Mouse (Mus musculus) midbrain, embryonic 10.5 days (tissue): ENCODE data around the gene Stat5a. TPM values are rescaled to one million over a fixed set of nuclear protein-coding genes. Genes with fewer than 3 reads are reported as not detected.

Experiments used
- DNase-seq: peaks from one replicate; pipeline ENCODE4 v3.0.0-alpha.2; 2017; ENCODE audit warnings: low spot score
- H3K27ac ChIP-seq: fragments of 300-500 bp; sonication (generic); replicated peaks from 2 replicates; pipeline ENCODE4 v1.5.1; 2016; ENCODE audit warnings: mild to moderate bottlenecking
- H3K27me3 ChIP-seq: fragments of 300-500 bp; sonication (generic); 2 replicates; pipeline ENCODE4 v1.6.1; 2016; ENCODE audit warnings: low read depth, mild to moderate bottlenecking; ENCODE audit not compliant: poor library complexity, severe bottlenecking
- H3K36me3 ChIP-seq: fragments of 300-500 bp; sonication (generic); 2 replicates; pipeline ENCODE4 v1.6.1; 2016; ENCODE audit warnings: mild to moderate bottlenecking, moderate library complexity
- H3K4me1 ChIP-seq: fragments of 300-500 bp; sonication (generic); 2 replicates; pipeline ENCODE4 v1.6.1; 2016
- H3K4me3 ChIP-seq: fragments of 300-500 bp; sonication (generic); 2 replicates; pipeline ENCODE4 v1.5.1; 2016; ENCODE audit warnings: mild to moderate bottlenecking, moderate library complexity
- H3K9me3 ChIP-seq: fragments of 300-500 bp; sonication (generic); replicated peaks from 2 replicates; pipeline ENCODE4 v1.6.1; 2016; ENCODE audit warnings: mild to moderate bottlenecking
- WGBS: fragments of 180-500 bp; shearing (Covaris S2); methylation state at CpG from one replicate; pipeline ENCODE4 v1.1.7; 2016; 5-methylcytosine and 5-hydroxymethylcytosine counted together
- polyA plus RNA-seq: library from polyadenylated mRNA; unstranded; fragments of >200 nt; fragmentation: Nextera tagmentation; extraction: Ambion mirVana; gene quantifications from 2 replicates; pipeline ENCODE4 v1.2.1, GENCODE M21; 2016

Gene Stat5a
- polyA plus RNA-seq, 1 experiment from 2014 or later, result 1.7 TPM

GRCm38 (mm10) chr11:100823543-100824313, 35.4 kb upstream of the Stat5a start:
- no peaks in the 10 kb centered on the region for H3K9me3 ChIP-seq
- H3K4me3 ChIP-seq, result no peak overlapping the region
- DNase-seq, result no peak
- 83% methylated on average over 8 of the region's 8 CpGs for WGBS
- no peaks in the 10 kb centered on the region for H3K27me3 ChIP-seq
- no peaks in the 10 kb centered on the region for H3K36me3 ChIP-seq
- no peak overlapping the region for H3K27ac ChIP-seq
- H3K4me1 ChIP-seq, result peaks cover 11% of the 10 kb centered on the region

- H3K4me3 ChIP-seq, result no peak overlapping the region
- DNase-seq, result no peak
- WGBS, result 86% methylated on average over 7 of the region's 7 CpGs
- no peaks in the 10 kb centered on the region for H3K27me3 ChIP-seq
- H3K27ac ChIP-seq, result no peak overlapping the region
- H3K36me3 ChIP-seq, result no peaks in the 10 kb centered on the region
- H3K4me1 ChIP-seq, result peaks cover 17% of the 10 kb centered on the region
- no peaks in the 10 kb centered on the region for H3K9me3 ChIP-seq
Observed at GRCm38 (mm10) chr11:100824496-100824895, 34.7 kb upstream of the Stat5a start.

- no peaks in the 10 kb centered on the region for H3K9me3 ChIP-seq
- DNase-seq, result no peak
- H3K4me3 ChIP-seq, result no peak overlapping the region
- H3K27ac ChIP-seq, result no peak overlapping the region
- H3K36me3 ChIP-seq, result no peaks in the 10 kb centered on the region
- 92% methylated on average over 9 of the region's 9 CpGs for WGBS
- peaks cover 22% of the 10 kb centered on the region for H3K4me1 ChIP-seq
- no peaks in the 10 kb centered on the region for H3K27me3 ChIP-seq
Observed at GRCm38 (mm10) chr11:100825451-100825850, 33.7 kb upstream of the Stat5a start.

GRCm38 (mm10) chr11:100826161-100826866, 32.8 kb upstream of the Stat5a start:
- Histone ChIP-seq H3K4me3 (no peak overlapping the region), H3K27me3 (no peaks in the 10 kb centered on the region), H3K9me3 (no peaks in the 10 kb centered on the region), H3K27ac (no peak overlapping the region), H3K36me3 (no peaks in the 10 kb centered on the region), H3K4me1 (peaks cover 22% of the 10 kb centered on the region)
- WGBS, result 93% methylated on average over 13 of the region's 13 CpGs
- DNase-seq, result no peak

GRCm38 (mm10) chr11:100828676-100829151, 30.4 kb upstream of the Stat5a start:
- WGBS, result 72% methylated on average over 10 of the region's 10 CpGs
- Histone ChIP-seq H3K36me3 (no peaks in the 10 kb centered on the region), H3K27ac (no peak overlapping the region), H3K4me1 (peaks cover 22% of the 10 kb centered on the region), H3K4me3 (no peak overlapping the region), H3K27me3 (no peaks in the 10 kb centered on the region), H3K9me3 (no peaks in the 10 kb centered on the region)
- no peak for DNase-seq

- Histone ChIP-seq H3K4me1 (peaks cover 22% of the 10 kb centered on the region), H3K4me3 (no peak overlapping the region), H3K27me3 (no peaks in the 10 kb centered on the region), H3K9me3 (no peaks in the 10 kb centered on the region), H3K27ac (no peak overlapping the region), H3K36me3 (no peaks in the 10 kb centered on the region)
- 56% methylated on average over 12 of the region's 12 CpGs for WGBS
- no peak for DNase-seq
Observed at GRCm38 (mm10) chr11:100829691-100830090, 29.5 kb upstream of the Stat5a start.

- peaks cover 19% of the 10 kb centered on the region for H3K4me1 ChIP-seq
- no peaks in the 10 kb centered on the region for H3K36me3 ChIP-seq
- no peaks in the 10 kb centered on the region for H3K9me3 ChIP-seq
- no peak for DNase-seq
- H3K4me3 ChIP-seq, result no peak overlapping the region
- no peaks in the 10 kb centered on the region for H3K27me3 ChIP-seq
- WGBS, result 85% methylated on average over 10 of the region's 10 CpGs
- H3K27ac ChIP-seq, result no peak overlapping the region
Observed at GRCm38 (mm10) chr11:100831396-100831795, 27.8 kb upstream of the Stat5a start.

- Histone ChIP-seq H3K4me1 (peaks cover 13% of the 10 kb centered on the region), H3K4me3 (no peak overlapping the region), H3K27ac (no peak overlapping the region), H3K9me3 (peaks cover 5% of the 10 kb centered on the region; the same call in 1 of the 2 replicates), H3K27me3 (no peaks in the 10 kb centered on the region), H3K36me3 (no peaks in the 10 kb centered on the region)
- DNase-seq, result no peak
- 74% methylated on average over 7 of the region's 7 CpGs for WGBS
Observed at GRCm38 (mm10) chr11:100833466-100833865, 25.7 kb upstream of the Stat5a start.

- no peaks in the 10 kb centered on the region for H3K4me1 ChIP-seq
- 85% methylated on average over 9 of the region's 9 CpGs for WGBS
- no peak overlapping the region for H3K27ac ChIP-seq
- DNase-seq, result no peak
- no peak overlapping the region for H3K4me3 ChIP-seq
- H3K27me3 ChIP-seq, result no peaks in the 10 kb centered on the region
- H3K9me3 ChIP-seq, result peaks cover 5% of the 10 kb centered on the region; the same call in 1 of the 2 replicates
- no peaks in the 10 kb centered on the region for H3K36me3 ChIP-seq
Observed at GRCm38 (mm10) chr11:100836923-100837702, 22.0 kb upstream of the Stat5a start.

GRCm38 (mm10) chr11:100838894-100839293, 20.3 kb upstream of the Stat5a start:
- Histone ChIP-seq H3K4me1 (no peaks in the 10 kb centered on the region), H3K4me3 (no peak overlapping the region), H3K27ac (no peak overlapping the region), H3K9me3 (peaks cover 5% of the 10 kb centered on the region; the same call in 1 of the 2 replicates), H3K36me3 (no peaks in the 10 kb centered on the region), H3K27me3 (no peaks in the 10 kb centered on the region)
- WGBS, result 92% methylated on average over 9 of the region's 9 CpGs
- no peak for DNase-seq

GRCm38 (mm10) chr11:100839523-100839922, 19.6 kb upstream of the Stat5a start:
- Histone ChIP-seq H3K9me3 (peaks cover 5% of the 10 kb centered on the region; the same call in 1 of the 2 replicates), H3K4me3 (no peak overlapping the region), H3K36me3 (no peaks in the 10 kb centered on the region), H3K4me1 (no peaks in the 10 kb centered on the region), H3K27me3 (no peaks in the 10 kb centered on the region), H3K27ac (no peak overlapping the region)
- WGBS, result 83% methylated on average over 8 of the region's 8 CpGs
- DNase-seq, result no peak

GRCm38 (mm10) chr11:100840866-100841265, 18.3 kb upstream of the Stat5a start:
- Histone ChIP-seq H3K36me3 (no peaks in the 10 kb centered on the region), H3K9me3 (peaks cover 5% of the 10 kb centered on the region; the same call in 1 of the 2 replicates), H3K27me3 (no peaks in the 10 kb centered on the region), H3K27ac (no peak overlapping the region), H3K4me1 (no peaks in the 10 kb centered on the region), H3K4me3 (no peak overlapping the region)
- DNase-seq, result no peak
- 86% methylated on average over 12 of the region's 12 CpGs for WGBS
